Mouse (Mus musculus) Muller cell, postnatal 12 days (primary cell): Measurements from ENCODE around the gene Gm8108.
A peak's percentile ranks its signal among the peaks of the same experiment; 100 is the strongest.
"Not testable (repeated sequence)": the region's sequence is repeated elsewhere in the genome, so short reads cannot be mapped to it uniquely, and the experiment has no call there.

ENCODE experiments used
- DNase-seq: peaks from one replicate; pipeline ENCODE4 v3.0.0-alpha.2; 2015; ENCODE audit errors: inconsistent ontology term

The Gm8108 gene

GRCm38 (mm10) chr14:4110426-4110825, at the start of gene Gm8108:
Gene Gm8108 (plus strand): TSS chr14:4110526.
- DNase-seq: peak; percentile 26

GRCm38 (mm10) chr14:4083820-4084219, 26.5 kb upstream of the Gm8108 start, which contains the start of gene Gm3115:
Gene Gm3115 (plus strand): TSS chr14:4084120.
- DNase-seq: not testable (repeated sequence)

- not testable (repeated sequence) for DNase-seq
Observed at GRCm38 (mm10) chr14:4141646-4142045, 31.3 kb downstream of the Gm8108 start.

GRCm38 (mm10) chr14:4164730-4165129, 54.4 kb downstream of the Gm8108 start, which contains the start of gene Gm3127:
Gene Gm3127 (plus strand): TSS chr14:4165030.
- DNase-seq: not testable (repeated sequence)

- not testable (repeated sequence) for DNase-seq
Observed at GRCm38 (mm10) chr14:4182030-4182429, 71.7 kb downstream of the Gm8108 start.
